Mouse (Mus musculus): ENCODE data around the gene Dst. TPM values are rescaled to one million over a fixed set of nuclear protein-coding genes. Genes with fewer than 3 reads are reported as not detected.
A peak's percentile ranks its signal among the peaks of the same experiment; 100 is the strongest.

The Dst gene
- total RNA-seq, 2 experiments from 2014 or later = 317 TPM

DNA sequence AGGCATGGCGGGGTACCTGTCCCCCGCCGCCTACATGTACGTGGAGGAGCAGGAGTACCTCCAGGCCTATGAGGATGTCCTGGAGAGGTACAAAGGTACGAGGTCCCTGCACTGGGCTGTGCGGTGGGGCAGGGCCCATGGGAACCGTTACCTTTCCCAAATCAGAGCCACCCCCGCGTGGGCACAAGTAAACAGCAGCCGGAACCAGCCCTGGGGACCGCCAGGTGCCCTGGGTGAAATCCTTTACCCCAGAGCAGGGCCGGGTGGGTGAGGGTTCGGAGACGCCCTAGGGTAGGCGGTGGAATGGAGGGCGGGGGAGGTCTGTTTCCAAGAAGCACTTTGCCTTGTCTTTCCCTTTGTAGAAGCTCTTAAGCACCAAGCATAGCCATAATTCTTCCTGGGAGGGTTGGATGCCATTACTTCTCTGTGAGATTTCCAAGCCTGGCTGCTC is 103.8 kb downstream of the Dst start:
- DNase-seq = peak; percentile 41 to 48
- intact Hi-C loops (cut with DNase I) = loop anchor here (2.0 kb wide), 1 partner anchor 49 kb away; no protein-coding TSS in a partner anchor

GRCm38 (mm10) chr1:34013490-34013889 is 105.5 kb downstream of the Dst start:
- intact Hi-C loops (cut with DNase I) = no loop called here
- DNase-seq = no peak

- intact Hi-C loops (cut with DNase I) = no loop called here
- no peak for DNase-seq
Measured at GRCm38 (mm10) chr1:34016780-34017179, 108.8 kb downstream of the Dst start.

DNA sequence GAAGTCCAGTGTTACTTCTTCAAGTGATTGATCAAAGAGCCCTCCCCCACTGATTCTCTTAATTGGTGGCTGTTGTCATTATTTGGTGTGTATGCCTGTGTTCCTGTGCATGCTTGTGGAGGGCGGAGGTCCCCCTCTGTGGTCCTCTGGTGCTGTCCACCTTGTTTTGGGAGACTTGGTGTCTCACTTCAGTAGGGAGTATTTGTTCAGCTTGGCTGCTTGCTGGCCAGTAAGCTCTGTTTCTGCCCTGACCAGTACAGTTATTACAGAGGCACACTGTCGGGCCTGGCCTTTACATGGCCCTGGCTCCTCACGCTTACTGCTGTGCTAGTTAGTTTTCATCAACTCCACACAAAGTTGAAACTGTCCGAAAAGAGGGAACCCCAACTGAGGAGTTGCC is 109.3 kb downstream of the Dst start:
- no peak for DNase-seq
- intact Hi-C loops (cut with DNase I) = no loop called here

DNA sequence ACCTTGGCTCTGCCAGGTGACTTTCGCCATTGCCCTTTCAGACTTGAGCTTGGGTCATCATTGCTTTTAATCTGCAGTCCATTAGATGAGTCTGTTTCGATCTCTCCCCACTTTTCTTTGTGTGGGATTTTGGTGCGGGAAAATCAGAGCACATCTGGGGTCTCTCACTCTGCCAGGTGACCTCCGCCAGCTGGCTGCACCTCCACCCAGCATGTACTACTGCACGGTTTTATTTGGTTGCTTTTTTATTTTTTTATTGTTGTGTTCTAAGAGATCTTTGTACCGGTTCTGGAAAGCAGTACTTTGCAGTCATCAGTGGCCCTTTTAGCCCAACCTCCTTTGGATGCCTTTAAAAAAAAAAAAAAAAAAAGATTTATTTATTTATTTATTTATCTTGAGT is 112.6 kb downstream of the Dst start:
- intact Hi-C loops (cut with DNase I) = no loop called here
- no peak for DNase-seq

DNA sequence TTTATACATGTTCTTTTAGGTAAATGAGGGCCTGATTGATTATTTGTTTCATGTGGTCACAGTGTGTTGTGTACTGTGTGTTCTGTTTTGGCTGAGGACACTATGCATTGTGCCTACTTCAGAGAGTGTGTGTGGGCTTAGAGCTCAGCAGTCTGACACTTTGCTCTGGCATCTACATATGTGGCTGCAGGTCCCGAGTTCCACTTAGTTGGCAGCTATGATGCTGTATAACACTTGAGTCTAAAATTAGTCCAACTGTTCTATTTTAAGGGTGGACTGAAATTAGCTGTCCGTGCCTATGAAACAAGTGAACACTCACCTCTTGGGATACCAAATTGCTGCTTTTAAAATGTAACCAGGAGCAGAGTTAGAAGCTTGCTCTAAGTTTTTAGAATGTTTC is 113.5 kb downstream of the Dst start:
- DNase-seq = no peak
- intact Hi-C loops (cut with DNase I) = no loop called here

DNA sequence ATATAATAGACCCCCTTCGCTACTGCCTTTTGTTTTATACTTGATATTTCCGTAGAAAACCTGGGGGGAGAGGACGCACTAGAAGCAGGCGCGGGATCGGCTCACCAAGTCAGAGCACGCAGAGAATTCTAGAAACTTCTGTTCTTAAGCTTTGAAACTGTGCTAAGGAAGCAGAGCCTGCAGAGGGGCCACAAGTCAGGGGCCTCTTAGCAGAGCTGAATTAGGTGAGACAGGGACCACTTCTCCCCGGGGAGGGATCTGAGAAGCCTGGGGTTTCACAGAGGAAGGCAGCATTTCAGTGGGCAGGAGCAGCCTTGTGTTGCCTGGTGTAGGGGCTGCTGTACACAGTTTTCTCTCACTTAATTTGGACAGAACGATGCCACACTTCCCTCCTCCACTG is 115.1 kb downstream of the Dst start:
- intact Hi-C loops (cut with DNase I) = no loop called here

GRCm38 (mm10) chr1:34025879-34026278 is 117.9 kb downstream of the Dst start:
- intact Hi-C loops (cut with DNase I) = no loop called here
- DNase-seq = no peak

More for the DNA sequence above, 115.1 kb downstream of the Dst start:
- DNase-seq = no peak

- no peak for DNase-seq
- intact Hi-C loops (cut with DNase I) = no loop called here
Measured at GRCm38 (mm10) chr1:34028722-34029121, 120.7 kb downstream of the Dst start.

DNA sequence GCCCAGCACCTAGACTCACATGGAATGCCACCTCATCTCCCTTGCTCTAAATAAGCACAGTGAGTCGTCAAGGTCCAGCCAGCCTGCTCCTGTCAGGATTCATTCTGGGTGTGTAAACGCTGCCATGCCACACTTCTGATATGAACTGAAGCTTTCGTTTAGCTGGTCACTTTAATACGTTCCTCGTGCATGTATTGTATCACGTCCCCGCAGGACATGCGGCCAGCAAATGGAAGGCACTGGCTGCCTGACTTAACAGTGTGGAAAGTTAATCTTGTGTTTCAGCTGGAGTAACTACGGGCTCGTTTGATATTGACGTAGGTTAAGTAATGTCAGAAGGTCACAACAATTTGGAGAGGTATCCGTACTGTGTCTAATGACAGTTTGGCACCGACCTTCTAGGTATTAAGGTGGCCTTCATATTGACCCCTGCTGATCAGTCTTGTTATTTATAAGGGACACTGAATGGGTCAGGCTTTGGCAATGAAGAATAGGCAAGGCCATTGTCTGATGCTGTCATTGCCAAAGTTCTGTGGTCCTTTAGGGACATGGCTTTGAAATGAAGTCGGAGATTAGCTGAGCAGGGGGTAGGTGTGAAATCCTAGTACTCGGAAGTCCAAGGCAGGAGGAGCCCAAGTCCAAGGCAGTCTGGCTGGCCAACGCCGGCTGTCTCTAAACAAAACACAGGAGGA is 122.5 kb downstream of the Dst start:
- DNase-seq = no peak
- intact Hi-C loops (cut with DNase I) = no loop called here

GRCm38 (mm10) chr1:34033052-34033451 is 125.0 kb downstream of the Dst start:
- intact Hi-C loops (cut with DNase I) = no loop called here

DNA sequence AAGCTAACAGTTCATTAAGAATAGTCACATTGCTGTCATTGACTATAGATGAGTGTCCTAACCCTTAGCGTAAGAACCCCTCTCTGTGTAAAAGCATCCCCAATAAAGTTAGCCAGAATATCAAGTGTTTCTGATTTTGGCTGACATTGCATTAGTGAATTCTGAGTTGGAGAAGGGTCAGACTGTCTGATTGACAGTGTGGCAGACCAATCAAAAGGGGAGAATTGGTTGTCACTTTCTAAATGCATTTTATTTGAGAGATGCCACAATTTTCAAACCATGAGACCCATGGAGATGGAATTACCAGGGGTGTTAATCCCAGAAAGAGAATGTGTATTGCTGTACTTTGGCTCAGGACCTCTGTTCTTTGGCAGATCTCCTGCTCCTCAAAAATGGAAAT is 125.5 kb downstream of the Dst start:
- intact Hi-C loops (cut with DNase I) = no loop called here
- DNase-seq = no peak

More at GRCm38 (mm10) chr1:34033052-34033451, 125.0 kb downstream of the Dst start:
- DNase-seq = no peak

- no peak for DNase-seq
- intact Hi-C loops (cut with DNase I) = no loop called here
Measured at GRCm38 (mm10) chr1:34033958-34034357, 125.9 kb downstream of the Dst start.

GRCm38 (mm10) chr1:34036111-34036510 is 128.1 kb downstream of the Dst start:
- intact Hi-C loops (cut with DNase I) = no loop called here
- no peak for DNase-seq

DNA sequence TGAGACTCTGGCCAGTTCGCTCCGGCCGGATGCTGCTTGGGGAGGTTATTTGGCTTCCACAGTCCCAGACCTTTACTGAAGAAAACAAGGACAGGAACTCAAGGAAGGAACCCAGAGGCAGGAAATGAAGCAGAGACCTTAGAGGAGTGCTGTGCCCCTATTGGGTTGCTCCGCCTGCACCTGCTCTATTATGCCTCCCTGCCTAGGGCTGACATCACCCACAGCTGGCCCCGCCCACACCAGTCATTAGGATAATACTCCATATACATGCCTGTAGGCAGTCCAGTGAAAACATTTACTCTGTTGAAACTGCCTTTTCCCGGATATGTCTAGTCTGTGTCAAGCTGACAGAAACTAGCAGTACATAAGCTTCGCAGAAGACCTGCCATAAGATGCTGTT is 130.5 kb downstream of the Dst start:
- DNase-seq = no peak
- intact Hi-C loops (cut with DNase I) = no loop called here

DNA sequence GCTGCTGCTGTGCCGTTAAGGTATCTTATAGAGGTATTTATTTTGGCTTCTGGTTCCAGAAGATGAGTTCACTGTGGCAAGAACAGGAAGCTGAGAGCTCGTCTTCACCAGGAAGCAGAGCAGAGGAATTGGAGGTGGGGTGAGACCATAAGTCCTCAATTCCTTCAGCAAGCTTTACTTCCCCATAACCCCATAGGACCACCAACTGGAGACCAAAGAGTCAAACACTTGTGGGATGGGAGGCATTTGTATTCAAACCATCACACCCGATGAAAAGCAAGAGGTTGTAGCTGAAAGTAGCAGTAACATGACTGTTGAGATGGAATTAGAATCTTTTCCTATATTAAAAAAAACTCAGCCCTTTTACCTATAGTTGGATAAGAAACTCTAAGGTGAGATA is 132.0 kb downstream of the Dst start:
- DNase-seq = no peak
- intact Hi-C loops (cut with DNase I) = no loop called here

- intact Hi-C loops (cut with DNase I) = no loop called here
- no peak for DNase-seq
Measured at GRCm38 (mm10) chr1:34040901-34041721, 133.1 kb downstream of the Dst start.

DNA sequence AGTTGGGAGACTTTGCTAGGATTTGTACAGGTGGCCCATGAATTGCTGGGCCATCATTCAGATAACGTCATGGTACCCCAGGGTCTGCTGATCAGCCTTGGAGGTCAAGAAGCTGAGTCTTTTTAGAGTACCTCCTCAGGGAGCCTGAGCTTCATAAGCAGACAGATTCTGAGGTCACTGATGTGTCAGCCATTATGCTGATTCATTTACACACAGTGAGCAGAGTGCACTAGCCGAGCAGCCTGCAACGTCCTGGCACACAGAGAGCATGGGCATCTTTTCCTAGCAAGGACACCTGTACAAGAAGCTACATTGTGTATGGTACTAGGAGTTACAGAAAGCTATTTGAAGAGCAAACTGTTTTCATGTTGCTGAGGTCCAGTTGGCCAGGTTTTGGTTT is 134.3 kb downstream of the Dst start:
- DNase-seq = no peak
- intact Hi-C loops (cut with DNase I) = no loop called here

GRCm38 (mm10) chr1:34043327-34043726 is 135.3 kb downstream of the Dst start:
- intact Hi-C loops (cut with DNase I) = no loop called here
- DNase-seq = no peak

DNA sequence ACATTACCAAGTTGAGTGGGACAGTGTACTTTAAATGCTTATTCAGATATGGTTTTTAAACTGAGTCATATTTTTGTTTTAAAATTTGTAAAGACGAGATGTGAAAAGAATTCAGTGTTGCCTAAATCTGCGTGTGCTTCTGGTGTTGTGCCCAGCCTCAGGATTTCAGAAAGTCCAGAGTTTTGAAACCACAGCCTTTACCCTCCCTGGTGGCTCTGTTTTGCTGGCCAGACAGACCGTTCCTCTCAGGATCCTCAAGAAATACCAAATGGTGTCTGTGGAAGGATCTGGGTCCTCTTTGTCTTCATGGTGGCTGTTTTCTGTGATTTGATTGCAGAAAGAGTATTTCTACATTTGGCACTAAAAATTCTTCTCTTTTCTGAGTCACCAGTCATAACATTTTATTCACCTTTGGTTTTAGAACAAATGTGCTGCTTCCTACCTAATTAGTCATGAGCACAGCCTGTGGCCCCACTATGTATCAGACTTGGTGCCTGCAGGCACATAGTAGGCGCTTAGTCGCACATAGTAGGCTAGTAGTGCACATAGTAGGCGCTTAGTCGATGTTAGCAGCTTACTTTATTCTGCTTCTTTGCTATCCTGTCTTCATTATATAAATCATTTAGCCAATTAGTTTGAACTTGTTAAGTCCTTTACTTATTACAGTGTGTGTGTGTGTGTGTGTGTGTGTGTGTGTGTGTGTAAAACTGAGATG is 136.0 kb downstream of the Dst start:
- intact Hi-C loops (cut with DNase I) = no loop called here

GRCm38 (mm10) chr1:34044675-34045074 is 136.7 kb downstream of the Dst start:
- no peak for DNase-seq
- intact Hi-C loops (cut with DNase I) = no loop called here

More for the DNA sequence above, 136.0 kb downstream of the Dst start:
- no peak for DNase-seq
